Mouse (Mus musculus) kidney, postnatal 0 days (tissue): ENCODE measurements at regions not wholly inside any gene's neighbourhood (a gene's known extent, or its start where the extent isn't known, plus 50 kb on each side); places are given as distances from the start of the nearest gene placed in this dataset.

Experiments
- ATAC-seq: fragments of 200-750 bp; cut with Nextera tagmentation; replicated peaks from 2 replicates; pipeline ENCODE4 v1.8.0; 2017; ENCODE audit warnings: low read depth, moderate number of reproducible peaks, moderate TSS enrichment, moderate library complexity; ENCODE audit not compliant: low FRiP score
- DNase-seq: peaks from one replicate; pipeline ENCODE4 v3.0.0-alpha.2; 2016; ENCODE audit warnings: low spot score
- H3K27ac ChIP-seq: fragments of 300-500 bp; sonication (generic); 2 replicates; pipeline ENCODE4 v1.5.1; 2014; ENCODE audit warnings: mild to moderate bottlenecking
- H3K27me3 ChIP-seq: fragments of 300-500 bp; sonication (generic); 2 replicates; pipeline ENCODE4 v1.6.1; 2014; ENCODE audit warnings: low read length, mixed read lengths; ENCODE audit not compliant: insufficient read depth
- H3K36me3 ChIP-seq: fragments of 300-500 bp; sonication (generic); 2 replicates; pipeline ENCODE4 v1.6.1; 2014; ENCODE audit warnings: low read length, mixed read lengths; ENCODE audit not compliant: insufficient read depth
- H3K4me1 ChIP-seq: fragments of 300-500 bp; sonication (generic); replicated peaks from 2 replicates; pipeline ENCODE4 v1.6.1; 2014; ENCODE audit warnings: antibody characterized with exemption, low read length, mixed read lengths; ENCODE audit not compliant: insufficient read depth
- H3K4me2 ChIP-seq: fragments of 300-500 bp; sonication (generic); 2 replicates; pipeline ENCODE4 v1.6.1; 2014; ENCODE audit warnings: mild to moderate bottlenecking, low read length, moderate library complexity, mixed read lengths
- H3K4me3 ChIP-seq: fragments of 300-500 bp; sonication (generic); replicated peaks from 2 replicates; pipeline ENCODE4 v1.5.1; 2014; ENCODE audit warnings: low read depth, low read length
- H3K9ac ChIP-seq: fragments of 300-500 bp; sonication (generic); 2 replicates; pipeline ENCODE4 v1.6.1; 2014; ENCODE audit warnings: low read depth, low read length
- H3K9me3 ChIP-seq: fragments of 300-500 bp; sonication (generic); replicated peaks from 2 replicates; pipeline ENCODE4 v1.6.1; 2016; ENCODE audit warnings: low read length, inconsistent platforms, mixed read lengths
- CTCF ChIP-seq: IDR thresholded peaks from 2 replicates; pipeline ENCODE4 v1.5.1; 2016; ENCODE audit warnings: antibody characterized with exemption, low read depth, mild to moderate bottlenecking, moderate library complexity
- WGBS: fragments of 180-500 bp; shearing (Covaris S2); extraction: QIAGEN DNeasy Blood & Tissue Kit; methylation state at CpG from one replicate; pipeline ENCODE4 v1.1.7; 2014; 5-methylcytosine and 5-hydroxymethylcytosine counted together

GRCm38 (mm10) chr13:102072366-102072765 lies 304.3 kb upstream of the Pik3r1 start:
- H3K36me3 ChIP-seq: no peaks in the 10 kb centered on the region
- 74% methylated on average over 4 of the region's 4 CpGs for WGBS
- no peak overlapping the region for H3K4me3 ChIP-seq
- ATAC-seq: no peak
- no peaks in the 10 kb centered on the region for H3K9me3 ChIP-seq
- DNase-seq: no peak
- H3K27me3 ChIP-seq: no peaks in the 10 kb centered on the region
- H3K4me1 ChIP-seq: no peaks in the 10 kb centered on the region
- H3K27ac ChIP-seq: no peak overlapping the region
- no peak overlapping the region for H3K4me2 ChIP-seq
- no peak for TF ChIP-seq CTCF
- no peak overlapping the region for H3K9ac ChIP-seq

GRCm38 (mm10) chr13:102087766-102088165 lies 319.7 kb upstream of the Pik3r1 start:
- Histone ChIP-seq H3K36me3 (no peaks in the 10 kb centered on the region), H3K4me3 (no peak overlapping the region), H3K4me2 (no peak overlapping the region), H3K4me1 (no peaks in the 10 kb centered on the region), H3K27ac (no peak overlapping the region), H3K9ac (no peak overlapping the region), H3K9me3 (no peaks in the 10 kb centered on the region), H3K27me3 (no peaks in the 10 kb centered on the region)
- TF ChIP-seq CTCF: no peak
- DNase-seq: no peak
- 65% methylated on average over 1 of the region's 1 CpGs for WGBS
- ATAC-seq: no peak

GRCm38 (mm10) chr13:102089551-102089950 lies 321.5 kb upstream of the Pik3r1 start:
- no peak overlapping the region for H3K4me2 ChIP-seq
- H3K27me3 ChIP-seq: no peaks in the 10 kb centered on the region
- TF ChIP-seq CTCF: no peak
- WGBS: 52% methylated on average over 5 of the region's 5 CpGs
- no peak for ATAC-seq
- no peaks in the 10 kb centered on the region for H3K36me3 ChIP-seq
- H3K4me3 ChIP-seq: no peak overlapping the region
- H3K4me1 ChIP-seq: no peaks in the 10 kb centered on the region
- no peak overlapping the region for H3K9ac ChIP-seq
- no peak overlapping the region for H3K27ac ChIP-seq
- DNase-seq: no peak
- no peaks in the 10 kb centered on the region for H3K9me3 ChIP-seq

- TF ChIP-seq CTCF: no peak
- no peak for ATAC-seq
- Histone ChIP-seq H3K9me3 (no peaks in the 10 kb centered on the region), H3K27me3 (no peaks in the 10 kb centered on the region), H3K9ac (no peak overlapping the region), H3K27ac (no peak overlapping the region), H3K4me2 (no peak overlapping the region), H3K4me3 (no peak overlapping the region), H3K4me1 (no peaks in the 10 kb centered on the region), H3K36me3 (no peaks in the 10 kb centered on the region)
- no peak for DNase-seq
- WGBS: 79% methylated on average over 4 of the region's 4 CpGs
These were observed 326.2 kb upstream of the Pik3r1 start for GRCm38 (mm10) chr13:102094193-102094592.

GRCm38 (mm10) chr13:102103161-102103560 lies 335.1 kb upstream of the Pik3r1 start:
- Histone ChIP-seq H3K36me3 (no peaks in the 10 kb centered on the region), H3K27me3 (no peaks in the 10 kb centered on the region), H3K4me2 (no peak overlapping the region), H3K4me1 (no peaks in the 10 kb centered on the region), H3K9ac (no peak overlapping the region), H3K27ac (no peak overlapping the region), H3K9me3 (no peaks in the 10 kb centered on the region), H3K4me3 (no peak overlapping the region)
- TF ChIP-seq CTCF: no peak
- 75% methylated on average over 1 of the region's 1 CpGs for WGBS
- no peak for DNase-seq
- no peak for ATAC-seq

GRCm38 (mm10) chr13:102106188-102106587 lies 338.2 kb upstream of the Pik3r1 start:
- H3K9ac ChIP-seq: no peak overlapping the region
- no peaks in the 10 kb centered on the region for H3K4me1 ChIP-seq
- no peak overlapping the region for H3K27ac ChIP-seq
- no peaks in the 10 kb centered on the region for H3K36me3 ChIP-seq
- H3K27me3 ChIP-seq: no peaks in the 10 kb centered on the region
- ATAC-seq (no peak), DNase-seq (no peak)
- no peak overlapping the region for H3K4me3 ChIP-seq
- TF ChIP-seq CTCF: no peak
- H3K4me2 ChIP-seq: no peak overlapping the region
- WGBS: 70% methylated on average over 1 of the region's 1 CpGs
- H3K9me3 ChIP-seq: no peaks in the 10 kb centered on the region

- 47% methylated on average over 1 of the region's 1 CpGs for WGBS
- no peak for ATAC-seq
- H3K4me3 ChIP-seq: no peak overlapping the region
- DNase-seq: no peak
- no peak for TF ChIP-seq CTCF
- H3K4me2 ChIP-seq: no peak overlapping the region
- H3K36me3 ChIP-seq: no peaks in the 10 kb centered on the region
- H3K9me3 ChIP-seq: no peaks in the 10 kb centered on the region
- no peak overlapping the region for H3K9ac ChIP-seq
- no peaks in the 10 kb centered on the region for H3K27me3 ChIP-seq
- no peak overlapping the region for H3K27ac ChIP-seq
- no peaks in the 10 kb centered on the region for H3K4me1 ChIP-seq
These were observed 340.2 kb upstream of the Pik3r1 start for GRCm38 (mm10) chr13:102108204-102108603.
